Mouse (Mus musculus): ENCODE results near the gene Kcnab3.
A peak's percentile ranks its signal among the peaks of the same experiment; 100 is the strongest.

The Kcnab3 gene

GRCm38 (mm10) chr11:69369990-69370816 lies 44.1 kb downstream of the Kcnab3 start:
- DNase-seq (ENCODE audit: extremely low read depth, low read depth) = peak; percentile 17

DNA sequence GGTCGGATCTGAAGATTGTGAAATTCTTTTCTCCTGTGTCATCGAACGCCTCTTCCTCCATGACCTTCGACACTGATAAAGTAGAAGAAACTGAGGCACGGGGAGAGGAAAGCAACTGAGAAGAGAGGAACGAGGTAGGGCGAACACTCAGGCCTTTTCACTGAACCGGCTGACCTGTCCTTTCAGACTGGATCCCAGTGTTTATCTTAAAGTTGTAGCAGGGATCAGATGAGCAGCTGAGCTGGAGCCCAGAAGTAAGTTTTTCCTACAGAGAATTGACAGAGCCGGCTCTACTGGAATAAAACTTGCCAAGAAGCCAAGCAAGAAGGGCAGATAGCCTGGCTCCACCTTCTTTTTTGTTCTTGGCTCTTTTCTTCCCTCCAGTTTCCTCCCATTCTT lies 44.8 kb downstream of the Kcnab3 start:
- no peak for DNase-seq (ENCODE audit: extremely low read depth, low read depth)

GRCm38 (mm10) chr11:69371601-69372000 lies 45.5 kb downstream of the Kcnab3 start:
- DNase-seq (ENCODE audit: extremely low read depth, low read depth) = no peak

DNA sequence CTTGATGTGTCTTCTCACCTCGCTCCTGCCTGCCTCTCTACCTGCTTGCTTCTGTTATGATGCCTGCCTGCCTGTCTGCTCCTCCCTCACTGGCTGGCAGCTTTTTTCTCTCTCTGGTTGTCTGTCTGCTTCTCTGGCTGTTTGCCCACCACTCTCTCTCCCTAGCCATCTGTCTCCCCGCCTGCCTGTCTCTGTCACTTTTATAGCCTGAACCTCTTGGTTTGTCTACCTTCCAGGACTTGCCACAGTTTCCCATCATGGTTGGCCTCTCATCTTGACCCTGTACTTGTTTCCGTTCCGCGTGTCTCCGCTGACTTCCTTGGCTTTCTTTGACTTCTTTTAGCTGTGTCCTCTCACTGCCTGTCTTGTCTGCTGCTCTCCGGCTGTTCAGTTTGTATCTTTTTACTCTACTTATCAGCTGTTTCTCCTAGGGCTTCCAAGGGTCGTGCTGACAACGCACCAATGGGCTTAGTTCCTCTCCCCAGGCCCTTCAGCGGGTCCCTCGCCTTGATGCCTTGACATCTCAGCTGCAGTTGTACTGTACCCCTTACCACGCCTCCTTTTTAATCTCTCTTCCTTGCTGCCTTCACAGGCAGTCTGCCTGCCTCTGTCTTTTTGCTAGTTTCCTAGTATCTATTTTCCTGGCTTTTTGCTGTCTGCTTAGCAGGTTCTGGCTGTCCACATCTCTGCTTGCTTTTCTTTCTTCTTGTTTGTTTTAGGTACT lies 46.2 kb downstream of the Kcnab3 start:
- DNase-seq (ENCODE audit: extremely low read depth, low read depth) = peak; percentile 85

GRCm38 (mm10) chr11:69372780-69373170 lies 46.7 kb downstream of the Kcnab3 start:
- DNase-seq (ENCODE audit: extremely low read depth, low read depth) = no peak

- DNase-seq (ENCODE audit: extremely low read depth, low read depth) = peak; percentile 84
Observed at GRCm38 (mm10) chr11:69373223-69373965, 47.3 kb downstream of the Kcnab3 start.

- DNase-seq (ENCODE audit: extremely low read depth, low read depth) = no peak
Observed at GRCm38 (mm10) chr11:69375646-69376045, 49.6 kb downstream of the Kcnab3 start.

DNA sequence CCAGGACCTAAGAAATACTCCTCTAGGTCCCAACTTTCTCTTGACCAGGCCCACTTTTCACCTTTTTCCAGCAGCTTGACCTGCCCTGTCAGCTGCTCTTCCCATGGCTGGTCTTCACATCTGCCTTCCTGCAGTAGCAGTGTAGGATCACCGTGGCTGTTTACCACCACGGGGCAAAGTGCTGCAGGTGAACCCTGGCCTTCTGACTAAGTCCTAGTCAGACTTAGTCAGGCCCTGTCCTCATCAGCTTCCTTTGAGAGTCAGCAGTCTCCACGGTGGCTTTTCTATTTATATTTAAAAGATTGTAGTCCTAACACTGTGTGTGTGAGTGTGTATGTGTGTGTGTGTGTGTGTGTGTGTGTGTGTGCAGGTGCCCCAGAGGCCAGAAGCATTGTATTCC lies 51.7 kb downstream of the Kcnab3 start:
- no peak for DNase-seq (ENCODE audit: extremely low read depth, low read depth)

DNA sequence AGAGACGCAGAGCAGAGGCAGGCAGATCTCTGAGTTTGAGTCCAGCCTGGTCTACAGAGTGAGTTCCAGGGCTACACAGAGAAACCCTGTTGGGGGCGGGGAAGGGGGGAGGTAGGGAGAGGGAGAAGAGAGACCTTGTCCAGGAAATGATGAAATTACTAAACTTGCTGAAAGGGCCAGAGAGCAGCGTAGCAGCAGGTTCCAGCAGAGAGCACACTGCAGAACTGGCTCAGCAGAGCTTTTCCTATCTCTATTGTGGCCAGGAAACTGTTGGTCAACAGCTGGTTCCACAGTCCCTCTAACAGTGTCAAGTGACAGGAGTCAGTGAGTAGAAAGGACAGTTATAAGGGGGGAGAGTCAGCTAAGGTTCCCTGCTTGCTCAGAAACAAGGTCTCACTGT lies 53.5 kb downstream of the Kcnab3 start:
- no peak for DNase-seq (ENCODE audit: extremely low read depth, low read depth)

DNA sequence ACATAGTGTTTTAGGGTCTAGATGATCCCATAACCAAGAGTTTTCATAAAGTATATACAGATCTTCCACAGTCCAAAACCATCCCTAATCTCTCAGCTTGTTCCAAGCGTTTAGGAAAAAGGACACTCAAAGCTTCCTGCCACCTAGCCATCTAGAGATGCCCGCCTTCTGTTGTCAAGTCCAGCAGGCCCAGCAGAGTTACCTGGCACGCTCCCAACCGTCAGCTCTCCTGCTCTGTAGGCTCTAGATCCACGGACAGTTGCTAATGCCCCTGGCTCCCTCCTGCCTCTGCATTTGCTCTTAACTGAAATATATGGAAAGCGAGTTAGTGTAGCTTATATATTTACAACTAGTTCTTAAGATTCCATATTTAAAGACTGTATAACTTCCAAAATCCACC lies 55.3 kb downstream of the Kcnab3 start:
- no peak for DNase-seq (ENCODE audit: extremely low read depth, low read depth)
